Mouse (Mus musculus): Measurements from ENCODE around the gene Frmd4a. TPM values are rescaled to one million over a fixed set of nuclear protein-coding genes. Genes with fewer than 3 reads are reported as not detected.

Frmd4a gene
- total and polyA plus RNA-seq, 3 experiments: 32.6 to 55.7 (median 43.6) TPM

DNA sequence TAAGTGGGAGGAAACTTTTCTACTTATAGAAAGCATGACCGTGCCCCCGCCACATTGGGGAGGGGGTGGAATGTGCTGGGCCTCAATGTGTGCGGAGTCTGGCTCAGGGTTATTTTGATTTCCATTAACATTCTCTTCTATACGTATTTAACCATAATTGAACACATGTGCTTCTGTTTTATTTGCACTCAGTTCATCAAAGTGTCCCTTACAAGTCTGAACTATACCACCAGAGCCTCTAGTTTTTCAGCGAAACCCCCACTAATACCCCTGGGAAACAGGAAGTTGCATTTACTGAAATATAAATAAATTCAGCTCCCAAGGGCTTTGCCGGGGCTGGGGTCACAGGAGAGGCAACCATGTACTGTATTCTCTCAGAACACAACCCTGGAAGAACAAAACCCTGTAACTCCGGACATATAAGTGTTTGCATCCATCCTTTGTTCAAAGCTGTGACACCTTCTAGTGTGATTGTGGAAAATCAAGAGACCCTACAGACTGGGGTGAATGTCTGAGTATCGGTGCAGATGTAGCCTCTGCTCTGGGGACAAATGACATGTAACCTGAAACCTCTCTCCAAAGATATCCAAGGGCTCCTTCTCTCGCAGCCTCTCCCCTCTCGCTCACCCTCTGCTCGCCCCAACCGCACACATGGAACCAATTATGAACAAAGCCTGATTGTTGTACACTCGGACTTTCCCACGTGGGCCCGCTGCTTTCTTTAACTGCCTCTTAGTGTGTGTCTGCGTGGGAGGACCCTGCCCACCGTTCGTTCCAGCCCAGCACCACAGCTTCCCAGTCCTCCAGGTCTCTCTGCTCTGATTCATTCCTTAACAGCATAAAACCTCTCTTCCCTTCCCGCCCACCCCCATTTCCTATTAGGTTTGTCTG lies 281.1 kb downstream of the Frmd4a start:
- DNase-seq (ENCODE audit: low spot score) (no peak), ATAC-seq (ENCODE audit: extremely low read depth, insufficient number of reproducible peaks, low FRiP score, poor library complexity, severe bottlenecking) (no peak)
- Histone ChIP-seq H3K27me3 (ENCODE audit: insufficient read depth, low read length) (no peaks in the 10 kb centered on the region), H3K36me3 (replicated peaks) (no peaks in the 10 kb centered on the region), H3K9me3 (replicated peaks) (no peaks in the 10 kb centered on the region), H3K4me3 (ENCODE audit: low read depth, low read length) (no peak overlapping the region), H3K4me1 (ENCODE audit: insufficient read depth, low read depth, low read length) (no peaks in the 10 kb centered on the region)
- TF ChIP-seq GATA1 (IDR thresholded peaks at IDR 0.05; ENCODE audit: borderline replicate concordance, low read length) (no peak), GATA2 (IDR thresholded peaks at IDR 0.05; ENCODE audit: borderline replicate concordance, low read depth, low read length) (no peak), CTCF (IDR thresholded peaks at IDR 0.05; ENCODE audit: low read depth, low read length) (no peak), TAL1 (conservative IDR thresholded peaks at IDR 0.05; ENCODE audit: low read depth, low read length) (no peak), POLR2AphosphoS5 (IDR thresholded peaks at IDR 0.05; ENCODE audit: insufficient replicate concordance, low read depth, low read length) (no peak)

DNA sequence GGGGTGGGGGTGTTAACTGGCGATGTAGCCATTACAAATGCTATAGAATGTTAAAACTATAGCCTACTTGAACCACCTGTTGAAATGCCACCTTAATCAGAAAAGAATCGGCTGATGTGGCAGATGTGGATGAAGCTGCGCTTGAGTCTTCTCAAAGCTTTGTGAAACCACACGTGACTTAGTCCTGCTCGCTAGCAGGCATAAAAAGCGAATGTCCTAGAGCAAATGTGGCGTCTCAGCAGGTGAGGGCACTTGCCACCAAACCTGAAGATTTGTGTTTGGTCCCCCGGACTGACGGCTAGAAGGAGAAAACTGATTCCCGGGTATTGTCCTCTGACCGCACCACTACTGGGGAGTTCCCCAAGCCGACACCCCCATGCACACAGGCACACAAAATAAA lies 282.1 kb downstream of the Frmd4a start:
- H3K27me3 ChIP-seq (ENCODE audit: insufficient read depth, low read length): no peaks in the 10 kb centered on the region
- TF ChIP-seq GATA1 (IDR thresholded peaks at IDR 0.05; ENCODE audit: borderline replicate concordance, low read length) (no peak), TAL1 (conservative IDR thresholded peaks at IDR 0.05; ENCODE audit: low read depth, low read length) (no peak), GATA2 (IDR thresholded peaks at IDR 0.05; ENCODE audit: borderline replicate concordance, low read depth, low read length) (no peak), CTCF (IDR thresholded peaks at IDR 0.05; ENCODE audit: low read depth, low read length) (no peak), POLR2AphosphoS5 (IDR thresholded peaks at IDR 0.05; ENCODE audit: insufficient replicate concordance, low read depth, low read length) (no peak)
- no peaks in the 10 kb centered on the region for H3K9me3 ChIP-seq (replicated peaks)
- H3K4me1 ChIP-seq (ENCODE audit: insufficient read depth, low read depth, low read length): no peaks in the 10 kb centered on the region
- H3K36me3 ChIP-seq (replicated peaks): no peaks in the 10 kb centered on the region
- DNase-seq (ENCODE audit: low spot score): no peak
- ATAC-seq (ENCODE audit: extremely low read depth, insufficient number of reproducible peaks, low FRiP score, poor library complexity, severe bottlenecking): no peak
- no peak overlapping the region for H3K4me3 ChIP-seq (ENCODE audit: low read depth, low read length)

DNA sequence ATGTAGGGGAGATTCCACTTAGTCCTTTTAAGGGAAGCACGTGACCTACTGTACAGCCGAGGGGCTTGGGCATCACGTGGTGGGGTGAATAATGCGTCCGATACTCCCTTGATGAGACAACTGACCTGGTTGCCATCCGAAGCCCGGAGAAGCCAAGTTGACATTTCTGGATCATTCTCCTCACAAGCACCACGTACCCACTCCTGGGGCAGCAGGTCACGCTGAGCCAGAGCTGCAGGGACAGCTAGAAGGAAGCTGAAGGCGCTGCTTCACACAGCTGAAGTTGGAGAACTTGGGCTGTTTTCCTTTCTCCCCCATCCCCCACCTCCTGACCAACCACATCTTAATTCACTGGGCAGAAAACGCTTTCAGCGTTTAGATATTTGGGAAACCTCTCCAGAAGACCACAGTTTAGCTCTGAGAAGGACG lies 282.9 kb downstream of the Frmd4a start:
- Histone ChIP-seq H3K27me3 (ENCODE audit: insufficient read depth, low read length) (no peaks in the 10 kb centered on the region), H3K36me3 (replicated peaks) (no peaks in the 10 kb centered on the region), H3K4me3 (ENCODE audit: low read depth, low read length) (no peak overlapping the region), H3K4me1 (ENCODE audit: insufficient read depth, low read depth, low read length) (no peaks in the 10 kb centered on the region), H3K9me3 (replicated peaks) (no peaks in the 10 kb centered on the region)
- DNase-seq (ENCODE audit: low spot score) (no peak), ATAC-seq (ENCODE audit: extremely low read depth, insufficient number of reproducible peaks, low FRiP score, poor library complexity, severe bottlenecking) (no peak)
- TF ChIP-seq CTCF (IDR thresholded peaks at IDR 0.05; ENCODE audit: low read depth, low read length): no peak
- TF ChIP-seq GATA1 (IDR thresholded peaks at IDR 0.05; ENCODE audit: borderline replicate concordance, low read length): no peak
- TF ChIP-seq GATA2 (IDR thresholded peaks at IDR 0.05; ENCODE audit: borderline replicate concordance, low read depth, low read length): no peak
- no peak for TF ChIP-seq POLR2AphosphoS5 (IDR thresholded peaks at IDR 0.05; ENCODE audit: insufficient replicate concordance, low read depth, low read length)
- TF ChIP-seq TAL1 (conservative IDR thresholded peaks at IDR 0.05; ENCODE audit: low read depth, low read length): no peak

DNA sequence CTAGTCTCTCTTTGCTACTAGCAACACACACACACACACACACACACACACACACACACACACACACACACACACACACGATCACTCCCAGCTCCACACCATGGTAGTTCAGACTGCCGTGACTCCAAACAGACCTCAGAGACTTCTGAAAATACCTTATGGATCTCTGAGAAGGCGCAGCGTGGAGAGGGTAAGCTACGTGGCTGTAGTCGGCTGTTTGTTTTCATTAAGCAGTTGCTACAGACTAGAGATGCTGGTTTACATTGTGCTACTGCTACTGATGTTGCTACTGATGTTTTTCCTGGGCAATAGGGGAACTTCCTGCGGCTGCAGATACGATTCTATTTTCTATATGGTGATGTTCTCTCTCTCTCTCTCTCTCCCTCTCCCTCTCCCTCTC lies 283.3 kb downstream of the Frmd4a start:
- no peak for ATAC-seq (ENCODE audit: extremely low read depth, insufficient number of reproducible peaks, low FRiP score, poor library complexity, severe bottlenecking)
- no peak for DNase-seq (ENCODE audit: low spot score)
- Histone ChIP-seq H3K9me3 (replicated peaks) (no peaks in the 10 kb centered on the region), H3K4me1 (ENCODE audit: insufficient read depth, low read depth, low read length) (no peaks in the 10 kb centered on the region), H3K27me3 (ENCODE audit: insufficient read depth, low read length) (no peaks in the 10 kb centered on the region), H3K36me3 (replicated peaks) (no peaks in the 10 kb centered on the region), H3K4me3 (ENCODE audit: low read depth, low read length) (no peak overlapping the region)
- no peak for TF ChIP-seq POLR2AphosphoS5 (IDR thresholded peaks at IDR 0.05; ENCODE audit: insufficient replicate concordance, low read depth, low read length)
- TF ChIP-seq TAL1 (conservative IDR thresholded peaks at IDR 0.05; ENCODE audit: low read depth, low read length): no peak
- no peak for TF ChIP-seq GATA1 (IDR thresholded peaks at IDR 0.05; ENCODE audit: borderline replicate concordance, low read length)
- TF ChIP-seq GATA2 (IDR thresholded peaks at IDR 0.05; ENCODE audit: borderline replicate concordance, low read depth, low read length): no peak
- no peak for TF ChIP-seq CTCF (IDR thresholded peaks at IDR 0.05; ENCODE audit: low read depth, low read length)

DNA sequence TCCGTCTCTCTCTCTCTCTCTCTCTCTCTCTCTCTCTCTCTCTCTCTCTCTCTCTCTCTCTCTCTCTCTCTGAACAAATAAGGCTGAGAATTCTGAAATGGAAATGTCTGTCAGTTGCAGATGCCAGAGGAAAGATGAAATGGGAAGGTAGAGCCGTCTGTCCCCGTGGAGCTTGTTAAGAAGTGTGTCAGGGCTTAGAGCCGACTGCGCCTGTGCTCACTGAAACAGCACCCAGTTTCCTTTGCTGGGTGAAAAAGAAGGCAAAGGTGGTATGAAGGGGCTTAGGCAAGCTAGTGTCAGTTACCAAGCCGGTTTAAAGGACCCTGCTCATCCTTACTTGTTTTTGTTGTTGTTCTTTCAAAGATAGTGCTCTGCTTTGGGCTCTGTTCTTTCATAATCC lies 283.7 kb downstream of the Frmd4a start:
- Histone ChIP-seq H3K27me3 (ENCODE audit: insufficient read depth, low read length) (no peaks in the 10 kb centered on the region), H3K36me3 (replicated peaks) (no peaks in the 10 kb centered on the region), H3K9me3 (replicated peaks) (no peaks in the 10 kb centered on the region), H3K4me1 (ENCODE audit: insufficient read depth, low read depth, low read length) (no peaks in the 10 kb centered on the region), H3K4me3 (ENCODE audit: low read depth, low read length) (no peak overlapping the region)
- DNase-seq (ENCODE audit: low spot score) (no peak), ATAC-seq (ENCODE audit: extremely low read depth, insufficient number of reproducible peaks, low FRiP score, poor library complexity, severe bottlenecking) (no peak)
- TF ChIP-seq GATA2 (IDR thresholded peaks at IDR 0.05; ENCODE audit: borderline replicate concordance, low read depth, low read length): no peak
- TF ChIP-seq TAL1 (conservative IDR thresholded peaks at IDR 0.05; ENCODE audit: low read depth, low read length): no peak
- no peak for TF ChIP-seq POLR2AphosphoS5 (IDR thresholded peaks at IDR 0.05; ENCODE audit: insufficient replicate concordance, low read depth, low read length)
- TF ChIP-seq GATA1 (IDR thresholded peaks at IDR 0.05; ENCODE audit: borderline replicate concordance, low read length): no peak
- TF ChIP-seq CTCF (IDR thresholded peaks at IDR 0.05; ENCODE audit: low read depth, low read length): no peak

DNA sequence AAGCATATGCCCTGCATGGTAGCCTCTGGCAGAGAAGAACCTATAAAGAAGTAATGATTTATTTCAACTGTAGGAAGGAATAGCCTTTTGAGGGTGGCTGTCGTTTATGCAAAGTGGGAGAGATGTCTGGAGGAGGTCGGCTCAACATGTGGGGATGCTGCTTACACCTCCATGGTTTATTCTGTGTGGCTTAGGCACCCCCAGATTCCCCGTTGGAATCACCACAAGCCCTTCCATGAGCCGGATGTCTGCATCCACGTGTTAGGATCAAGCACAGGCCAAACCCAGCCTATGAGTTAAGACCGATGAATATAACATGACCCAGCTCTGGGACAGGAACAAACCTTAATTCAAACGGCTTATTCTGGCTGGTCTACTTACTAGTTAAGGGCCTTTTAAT lies 284.2 kb downstream of the Frmd4a start:
- H3K27me3 ChIP-seq (ENCODE audit: insufficient read depth, low read length): no peaks in the 10 kb centered on the region
- H3K36me3 ChIP-seq (replicated peaks): no peaks in the 10 kb centered on the region
- ATAC-seq (ENCODE audit: extremely low read depth, insufficient number of reproducible peaks, low FRiP score, poor library complexity, severe bottlenecking) (no peak), DNase-seq (ENCODE audit: low spot score) (no peak)
- no peak overlapping the region for H3K4me3 ChIP-seq (ENCODE audit: low read depth, low read length)
- no peaks in the 10 kb centered on the region for H3K4me1 ChIP-seq (ENCODE audit: insufficient read depth, low read depth, low read length)
- H3K9me3 ChIP-seq (replicated peaks): no peaks in the 10 kb centered on the region
- TF ChIP-seq CTCF (IDR thresholded peaks at IDR 0.05; ENCODE audit: low read depth, low read length): no peak
- TF ChIP-seq TAL1 (conservative IDR thresholded peaks at IDR 0.05; ENCODE audit: low read depth, low read length): no peak
- no peak for TF ChIP-seq GATA1 (IDR thresholded peaks at IDR 0.05; ENCODE audit: borderline replicate concordance, low read length)
- TF ChIP-seq GATA2 (IDR thresholded peaks at IDR 0.05; ENCODE audit: borderline replicate concordance, low read depth, low read length): no peak
- no peak for TF ChIP-seq POLR2AphosphoS5 (IDR thresholded peaks at IDR 0.05; ENCODE audit: insufficient replicate concordance, low read depth, low read length)

All from G1E (cell line).